Mouse (Mus musculus) brain, embryonic 14.5 days (tissue): ENCODE results near the gene Fam131c.

Experiments
- CTCF ChIP-seq: fragments of 200-500 bp; IDR thresholded peaks from 2 replicates; pipeline ENCODE4 v1.5.1; 2012; ENCODE audit warnings: inconsistent platforms, mild to moderate bottlenecking, moderate library complexity, borderline replicate concordance; ENCODE audit not compliant: insufficient read depth, insufficient read length; ENCODE audit errors: extremely low read depth
- POLR2A ChIP-seq: fragments of 200-500 bp; IDR thresholded peaks from 2 replicates; pipeline ENCODE4 v1.6.1; 2012; ENCODE audit warnings: mild to moderate bottlenecking, inconsistent platforms, borderline replicate concordance; ENCODE audit not compliant: poor library complexity, insufficient read depth, insufficient read length, severe bottlenecking; ENCODE audit errors: extremely low read depth

DNA sequence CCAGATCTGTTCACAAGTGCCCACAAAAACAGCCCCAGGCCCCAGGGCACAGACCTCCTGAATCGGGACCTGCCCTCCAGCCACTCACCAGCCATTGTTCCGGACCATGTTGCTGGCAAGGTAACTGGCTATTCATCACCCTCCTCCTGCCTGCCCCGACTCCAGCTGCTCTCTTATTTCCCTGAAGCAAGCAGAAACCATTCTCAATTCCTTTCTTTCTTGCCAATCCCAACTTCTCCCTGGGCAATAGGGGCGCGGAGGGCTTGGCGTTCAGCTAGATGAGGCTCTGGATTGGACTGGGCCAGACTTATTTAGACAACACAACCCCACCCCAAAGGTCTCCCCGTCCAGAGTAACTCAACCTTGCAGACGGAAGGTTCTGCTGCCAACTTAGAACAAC is 11.7 kb downstream of the Fam131c start:
- TF ChIP-seq CTCF: no peak
- no peak for TF ChIP-seq POLR2A
